Mouse (Mus musculus): ENCODE measurements at regions not wholly inside any gene's neighbourhood (a gene's known extent, or its start where the extent isn't known, plus 50 kb on each side); places are given as distances from the start of the nearest gene placed in this dataset.
A peak's percentile ranks its signal among the peaks of the same experiment; 100 is the strongest.

DNA sequence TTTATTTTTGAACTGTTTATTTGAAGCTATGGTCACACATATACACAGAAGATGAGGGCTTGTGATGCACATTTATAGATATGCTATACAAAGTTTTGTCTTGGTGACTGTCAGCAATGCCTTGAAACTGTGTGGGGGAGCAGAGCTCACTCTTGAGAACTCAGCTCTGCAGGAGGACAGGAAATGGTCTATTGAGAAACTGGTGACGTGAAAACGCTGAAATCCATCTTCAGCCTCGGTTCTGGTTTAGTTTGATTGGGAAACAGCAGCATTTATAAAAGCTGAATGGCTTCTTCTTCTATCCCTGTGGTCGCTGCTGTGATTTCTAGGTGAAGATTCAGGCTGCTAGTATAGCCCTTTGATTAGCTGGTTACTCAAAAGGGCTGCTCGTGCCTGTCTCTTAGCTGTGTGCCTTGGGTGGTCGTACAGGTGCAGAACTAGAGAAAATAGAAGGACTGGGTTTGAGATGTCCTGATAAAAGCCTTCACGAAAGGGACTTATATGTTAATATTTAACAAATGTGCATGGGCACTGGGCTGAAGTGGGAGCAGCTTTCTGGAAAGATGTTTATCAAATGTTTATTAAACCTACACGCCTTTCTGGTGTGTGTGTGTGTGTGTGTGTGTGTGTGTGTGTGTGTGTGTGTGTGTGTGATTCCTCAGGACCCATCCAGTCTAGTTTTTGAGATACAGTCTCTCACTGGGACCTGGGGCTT lies 124.9 kb upstream of the Map3k1 start:
- ATAC-seq (ENCODE audit: low FRiP score): no peak
- Histone ChIP-seq H3K4me3 (replicated peaks) (no peak overlapping the region), H3K27ac (replicated peaks) (no peak overlapping the region), H3K9me3 (replicated peaks) (no peaks in the 10 kb centered on the region), H3K36me3 (no peaks in the 10 kb centered on the region), H3K9ac (replicated peaks) (no peak overlapping the region), H3K27me3 (replicated peaks) (no peaks in the 10 kb centered on the region), H3K4me1 (peaks cover 6% of the 10 kb centered on the region; the same call in 1 of the 2 replicates), H3K4me2 (no peak overlapping the region)
- 73% methylated on average over 8 of the region's 8 CpGs for WGBS

DNA sequence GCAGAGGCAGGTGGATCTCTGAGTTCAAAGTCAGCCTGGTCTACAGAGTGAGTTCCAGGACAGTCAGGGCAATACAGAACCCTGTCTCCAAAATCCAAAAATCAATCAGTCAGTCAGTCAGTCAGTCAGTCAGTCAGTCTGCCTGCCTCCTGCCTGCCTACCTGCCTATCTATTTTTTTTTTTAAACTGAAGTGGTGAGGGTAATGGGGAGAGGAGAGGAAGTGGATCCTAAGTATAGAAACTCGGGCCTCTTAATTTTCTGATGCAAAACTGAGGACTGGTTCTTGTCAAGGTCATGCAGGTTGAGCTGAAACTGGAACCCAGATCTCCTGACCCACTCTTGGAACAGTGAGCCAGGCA lies 126.9 kb upstream of the Map3k1 start:
- H3K9ac ChIP-seq (replicated peaks): no peak overlapping the region
- no peak overlapping the region for H3K4me3 ChIP-seq (replicated peaks)
- H3K4me2 ChIP-seq: no peak overlapping the region
- H3K4me1 ChIP-seq: peaks cover 6% of the 10 kb centered on the region; the same call in 1 of the 2 replicates
- no peaks in the 10 kb centered on the region for H3K27me3 ChIP-seq (replicated peaks)
- H3K9me3 ChIP-seq (replicated peaks): no peaks in the 10 kb centered on the region
- no peak overlapping the region for H3K27ac ChIP-seq (replicated peaks)
- no peaks in the 10 kb centered on the region for H3K36me3 ChIP-seq
- 87% methylated on average over 1 of the region's 1 CpGs for WGBS
- ATAC-seq (ENCODE audit: low FRiP score): no peak

DNA sequence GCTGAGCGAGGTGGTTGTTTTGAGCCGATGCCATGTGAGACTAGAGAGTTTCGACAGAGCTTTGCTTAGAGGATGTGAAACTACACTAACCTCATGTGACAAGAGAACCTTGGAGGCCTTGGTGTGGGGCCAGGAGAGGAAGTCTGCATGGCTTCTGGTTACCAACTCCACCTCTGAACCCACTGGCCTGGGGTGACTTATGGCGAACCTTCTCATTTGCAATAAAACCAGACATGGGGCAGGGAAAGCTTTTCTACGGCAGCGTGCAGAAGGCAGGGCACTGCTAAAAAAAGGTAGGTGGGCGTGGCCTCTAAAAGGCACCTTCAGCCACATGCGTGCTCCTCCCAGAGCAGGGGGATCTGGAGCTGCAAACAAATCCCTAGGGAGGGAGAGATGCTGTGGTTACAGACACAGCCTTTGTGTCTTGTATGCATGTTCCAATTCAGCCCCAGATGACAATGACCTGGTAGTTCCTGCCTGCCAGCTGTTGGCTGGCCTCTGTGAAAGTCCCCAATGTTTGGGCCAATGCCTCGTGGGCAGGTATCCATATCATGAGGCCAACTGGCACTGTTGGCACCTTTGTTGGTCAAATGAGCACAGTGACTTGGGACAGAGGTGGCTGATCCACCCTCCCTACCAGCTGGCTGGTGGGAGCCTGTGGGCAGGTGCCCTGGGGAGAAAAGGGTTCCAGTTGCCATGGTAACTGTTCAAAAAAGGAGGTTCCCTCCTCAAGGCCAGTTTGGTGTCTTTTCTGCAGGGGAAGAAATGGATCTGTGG lies 127.5 kb upstream of the Map3k1 start:
- ATAC-seq (ENCODE audit: low FRiP score): no peak

DNA sequence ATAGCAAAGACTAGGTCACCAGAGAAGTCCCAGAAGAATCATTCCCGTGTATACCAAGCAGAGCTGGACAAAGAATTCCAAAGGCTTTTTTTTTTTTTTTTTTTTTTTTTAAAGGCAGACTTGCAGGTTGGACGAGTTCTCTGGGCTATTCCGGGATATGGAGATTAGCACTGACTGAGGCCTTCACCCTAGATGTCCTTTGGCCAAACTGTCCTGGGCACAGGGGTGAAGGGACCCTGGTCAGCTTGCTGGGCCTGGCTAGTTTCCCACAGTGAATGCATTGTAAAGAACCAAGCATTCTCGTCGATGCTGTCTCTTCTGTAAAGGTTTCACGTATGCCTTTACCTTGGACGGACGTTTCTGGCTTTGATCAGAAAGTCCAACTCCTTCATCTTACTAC lies 128.2 kb upstream of the Map3k1 start:
- ATAC-seq (ENCODE audit: low FRiP score): no peak

More for the DNA sequence above, 127.5 kb upstream of the Map3k1 start:
- no peak overlapping the region for H3K9ac ChIP-seq (replicated peaks)
- WGBS: 71% methylated on average over 9 of the region's 9 CpGs
- no peak overlapping the region for H3K27ac ChIP-seq (replicated peaks)
- no peak overlapping the region for H3K4me3 ChIP-seq (replicated peaks)
- H3K36me3 ChIP-seq: no peaks in the 10 kb centered on the region
- H3K4me2 ChIP-seq: no peak overlapping the region
- no peaks in the 10 kb centered on the region for H3K27me3 ChIP-seq (replicated peaks)
- peaks cover 6% of the 10 kb centered on the region; the same call in 1 of the 2 replicates for H3K4me1 ChIP-seq
- no peaks in the 10 kb centered on the region for H3K9me3 ChIP-seq (replicated peaks)

DNA sequence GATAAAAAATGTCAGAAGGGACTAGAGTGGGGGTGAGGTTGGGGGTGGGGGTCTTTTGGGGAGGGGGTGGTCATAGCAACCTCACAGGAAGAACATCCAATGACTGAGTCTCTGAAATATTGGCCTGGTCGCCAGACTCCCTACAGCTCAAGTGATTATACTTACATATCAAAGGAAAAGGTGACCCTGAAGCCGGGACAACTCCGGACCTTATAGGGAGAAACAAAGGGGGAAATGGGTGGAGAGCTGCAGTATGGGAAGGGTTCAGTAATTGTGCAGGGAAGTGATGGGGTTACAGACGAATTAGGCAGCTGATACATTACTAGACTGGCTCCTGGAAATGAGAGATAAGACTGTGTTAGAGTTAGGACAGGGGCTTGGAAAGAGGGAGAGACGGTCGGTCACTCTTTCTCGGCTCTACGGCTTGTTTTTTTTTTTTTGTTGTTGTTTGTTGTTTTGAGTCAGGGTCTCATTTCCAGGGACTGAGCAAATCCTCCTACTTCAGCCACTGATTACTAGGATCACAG lies 130.2 kb upstream of the Map3k1 start:
- no peak for ATAC-seq (ENCODE audit: low FRiP score)
- Histone ChIP-seq H3K27ac (replicated peaks) (no peak overlapping the region), H3K9me3 (replicated peaks) (no peaks in the 10 kb centered on the region), H3K27me3 (replicated peaks) (no peaks in the 10 kb centered on the region), H3K4me3 (replicated peaks) (no peak overlapping the region), H3K36me3 (no peaks in the 10 kb centered on the region), H3K9ac (replicated peaks) (no peak overlapping the region), H3K4me2 (no peak overlapping the region), H3K4me1 (peaks cover 13% of the 10 kb centered on the region)
- WGBS: 54% methylated on average over 8 of the region's 8 CpGs

More for the DNA sequence above, 128.2 kb upstream of the Map3k1 start:
- Histone ChIP-seq H3K4me3 (replicated peaks) (no peak overlapping the region), H3K9ac (replicated peaks) (no peak overlapping the region), H3K27me3 (replicated peaks) (no peaks in the 10 kb centered on the region), H3K36me3 (no peaks in the 10 kb centered on the region), H3K27ac (replicated peaks) (no peak overlapping the region), H3K9me3 (replicated peaks) (no peaks in the 10 kb centered on the region), H3K4me1 (peaks cover 6% of the 10 kb centered on the region; the same call in 1 of the 2 replicates), H3K4me2 (no peak overlapping the region)
- 67% methylated on average over 8 of the region's 8 CpGs for WGBS

DNA sequence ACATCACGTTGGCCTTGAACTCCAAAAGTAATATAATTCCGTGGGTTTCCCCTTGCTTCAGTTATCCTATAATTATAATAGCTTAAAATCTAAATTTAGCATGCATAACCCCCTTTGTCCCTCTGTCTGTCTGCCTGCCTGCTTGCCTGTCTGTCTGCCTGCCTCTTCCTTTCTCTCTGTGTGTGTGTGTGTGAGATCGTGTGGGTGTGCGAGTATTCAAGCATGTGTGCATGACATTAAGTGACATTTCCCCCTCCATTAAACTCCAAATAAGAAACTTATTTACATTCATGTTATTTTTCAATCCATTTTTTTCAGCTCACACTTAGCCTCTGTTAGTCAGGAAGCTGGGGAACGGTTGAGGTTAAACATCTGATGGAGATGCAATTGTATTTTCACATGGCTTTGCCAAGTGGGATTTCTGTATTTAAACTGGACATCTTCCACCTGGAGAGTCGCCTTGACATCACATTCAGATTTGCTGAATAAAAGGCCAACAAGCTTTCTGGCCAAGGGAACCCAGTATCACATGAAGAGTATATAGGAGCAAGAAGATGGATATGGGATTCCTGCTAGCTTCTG lies 130.8 kb upstream of the Map3k1 start:
- Histone ChIP-seq H3K4me2 (no peak overlapping the region), H3K4me1 (peaks cover 19% of the 10 kb centered on the region), H3K27me3 (replicated peaks) (no peaks in the 10 kb centered on the region), H3K36me3 (no peaks in the 10 kb centered on the region), H3K9me3 (replicated peaks) (no peaks in the 10 kb centered on the region), H3K27ac (replicated peaks) (no peak overlapping the region), H3K4me3 (replicated peaks) (no peak overlapping the region), H3K9ac (replicated peaks) (no peak overlapping the region)
- ATAC-seq (ENCODE audit: low FRiP score): no peak
- WGBS: 76% methylated on average over 6 of the region's 6 CpGs

DNA sequence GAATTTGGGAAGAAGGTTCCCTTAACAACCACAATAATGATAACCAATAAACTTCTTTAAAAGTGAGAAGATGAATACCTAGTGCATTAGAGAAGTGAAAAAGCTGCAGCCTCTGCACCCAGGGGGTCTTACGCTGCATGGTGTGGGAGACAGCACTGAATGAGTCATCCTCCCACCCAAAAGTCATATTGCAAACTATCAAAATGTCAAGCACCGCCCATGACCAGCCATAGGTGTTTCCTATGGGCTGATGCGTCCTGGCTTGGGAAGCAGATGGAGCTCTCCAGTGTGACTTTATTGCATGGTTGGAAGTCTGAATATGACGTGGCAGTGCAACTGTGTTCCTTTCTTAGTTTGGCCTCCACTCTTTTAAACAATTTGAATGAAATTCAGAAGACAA lies 131.5 kb upstream of the Map3k1 start:
- 91% methylated on average over 4 of the region's 4 CpGs for WGBS

DNA sequence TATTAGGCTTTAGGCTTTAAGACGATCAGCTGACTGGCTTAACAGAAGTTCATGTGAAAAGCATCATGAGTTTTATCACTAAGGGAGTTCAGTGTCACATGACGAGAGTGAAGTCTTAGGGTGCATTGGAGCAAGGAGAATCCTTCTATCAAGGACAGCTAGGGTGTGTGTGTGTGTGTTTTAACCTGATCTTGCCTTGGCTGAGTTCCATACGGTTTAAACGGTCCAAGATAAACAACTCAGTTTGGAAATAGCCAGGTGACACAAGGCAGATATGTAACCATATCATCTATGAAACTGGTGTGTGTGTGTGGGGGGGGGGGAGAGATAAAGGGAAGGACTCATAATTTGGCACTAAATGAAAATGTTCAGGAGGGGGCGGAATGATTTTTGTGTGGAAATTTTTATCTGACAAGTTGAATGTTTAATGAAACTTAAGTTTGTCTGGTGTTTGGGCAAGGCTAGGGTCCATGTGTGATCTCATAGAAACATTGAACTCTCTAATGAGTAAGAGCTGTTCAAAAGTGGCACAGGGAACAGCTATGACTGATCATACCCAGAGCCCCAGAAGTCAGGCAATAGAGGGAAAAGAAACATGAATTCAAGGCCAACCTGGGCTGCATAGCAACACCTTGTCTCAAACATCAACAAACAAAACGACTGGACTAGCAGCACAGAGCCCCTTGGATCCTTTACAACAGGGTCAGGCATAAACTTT lies 132.2 kb upstream of the Map3k1 start:
- H3K9ac ChIP-seq (replicated peaks): no peak overlapping the region
- no peaks in the 10 kb centered on the region for H3K36me3 ChIP-seq
- H3K4me3 ChIP-seq (replicated peaks): no peak overlapping the region
- no peak for ATAC-seq (ENCODE audit: low FRiP score)
- no peaks in the 10 kb centered on the region for H3K9me3 ChIP-seq (replicated peaks)
- no peaks in the 10 kb centered on the region for H3K27me3 ChIP-seq (replicated peaks)
- no peak overlapping the region for H3K4me2 ChIP-seq
- 87% methylated on average over 6 of the region's 6 CpGs for WGBS
- peaks cover 19% of the 10 kb centered on the region for H3K4me1 ChIP-seq
- H3K27ac ChIP-seq (replicated peaks): no peak overlapping the region

More for the DNA sequence above, 131.5 kb upstream of the Map3k1 start:
- Histone ChIP-seq H3K27me3 (replicated peaks) (no peaks in the 10 kb centered on the region), H3K4me3 (replicated peaks) (no peak overlapping the region), H3K27ac (replicated peaks) (no peak overlapping the region), H3K4me2 (no peak overlapping the region), H3K4me1 (peaks cover 19% of the 10 kb centered on the region), H3K36me3 (no peaks in the 10 kb centered on the region), H3K9me3 (replicated peaks) (no peaks in the 10 kb centered on the region), H3K9ac (replicated peaks) (no peak overlapping the region)
- ATAC-seq (ENCODE audit: low FRiP score): no peak

DNA sequence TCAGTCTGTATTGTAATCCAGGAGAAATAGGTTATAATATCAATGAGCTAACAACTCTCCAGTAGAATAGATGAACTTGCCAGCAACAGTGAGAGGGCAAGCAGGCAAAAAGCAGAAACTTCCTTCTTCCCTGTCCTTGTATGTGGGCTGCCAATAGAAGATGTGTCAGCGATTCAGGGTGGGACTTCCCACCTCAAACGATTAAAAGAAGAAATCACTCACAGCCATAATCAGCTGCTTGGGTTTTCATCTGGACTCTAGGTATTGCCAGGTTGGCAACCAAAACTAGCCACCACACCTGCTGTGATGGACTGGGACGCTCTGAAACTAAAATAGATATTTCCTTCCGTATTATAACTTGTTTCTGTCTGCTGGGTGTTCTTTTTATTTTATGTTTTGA lies 133.2 kb upstream of the Map3k1 start:
- H3K36me3 ChIP-seq: no peaks in the 10 kb centered on the region
- H3K27ac ChIP-seq (replicated peaks): no peak overlapping the region
- WGBS: 93% methylated on average over 4 of the region's 4 CpGs
- H3K27me3 ChIP-seq (replicated peaks): no peaks in the 10 kb centered on the region
- H3K4me3 ChIP-seq (replicated peaks): no peak overlapping the region
- no peak overlapping the region for H3K4me2 ChIP-seq
- no peak for ATAC-seq (ENCODE audit: low FRiP score)
- H3K4me1 ChIP-seq: peaks cover 13% of the 10 kb centered on the region
- H3K9ac ChIP-seq (replicated peaks): no peak overlapping the region
- H3K9me3 ChIP-seq (replicated peaks): no peaks in the 10 kb centered on the region

DNA sequence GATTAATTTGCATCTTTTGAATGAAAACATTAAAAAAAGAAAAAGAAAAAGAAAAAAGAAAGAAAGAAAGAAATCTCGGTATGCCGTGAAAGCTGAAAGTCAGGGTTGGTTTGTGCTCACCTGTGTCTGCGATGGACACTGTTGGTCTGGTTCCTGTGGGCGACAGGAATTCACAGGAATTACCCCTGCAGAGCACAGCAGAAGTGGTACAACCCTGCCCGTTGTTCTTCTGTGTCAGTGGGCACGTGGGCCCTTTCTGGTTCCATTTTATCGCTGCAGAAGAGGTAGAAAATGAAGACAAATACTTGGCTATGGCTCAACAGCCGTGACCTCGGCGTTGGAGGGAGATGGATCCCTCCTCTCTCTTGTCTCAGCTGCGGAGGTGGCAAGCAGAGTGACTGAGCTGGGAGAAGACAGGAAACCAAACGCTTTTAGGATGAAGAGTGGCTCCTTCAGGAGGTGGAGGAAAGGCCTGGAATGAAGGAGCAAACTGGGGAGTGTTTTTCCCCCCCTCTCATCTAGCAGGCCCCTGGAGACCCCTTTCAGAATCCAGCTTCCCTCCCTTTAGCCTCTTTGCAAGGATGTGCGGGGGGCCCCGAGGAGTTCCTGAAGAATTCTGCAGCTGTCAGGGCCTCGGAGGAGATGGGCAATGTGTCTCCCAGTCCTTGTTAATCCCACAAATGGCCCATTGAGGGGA lies 134.7 kb upstream of the Map3k1 start:
- Histone ChIP-seq H3K9me3 (replicated peaks) (no peaks in the 10 kb centered on the region), H3K4me3 (replicated peaks) (no peak overlapping the region), H3K4me2 (no peak overlapping the region), H3K36me3 (no peaks in the 10 kb centered on the region), H3K27ac (replicated peaks) (peak overlapping the region; percentile 49; the same call in 1 of the 2 replicates), H3K4me1 (peaks cover 13% of the 10 kb centered on the region), H3K27me3 (replicated peaks) (no peaks in the 10 kb centered on the region), H3K9ac (replicated peaks) (no peak overlapping the region)
- WGBS: 47% methylated on average over 15 of the region's 15 CpGs
- peak; percentile 79; the same call in 1 of the 2 replicates for ATAC-seq (ENCODE audit: low FRiP score)

DNA sequence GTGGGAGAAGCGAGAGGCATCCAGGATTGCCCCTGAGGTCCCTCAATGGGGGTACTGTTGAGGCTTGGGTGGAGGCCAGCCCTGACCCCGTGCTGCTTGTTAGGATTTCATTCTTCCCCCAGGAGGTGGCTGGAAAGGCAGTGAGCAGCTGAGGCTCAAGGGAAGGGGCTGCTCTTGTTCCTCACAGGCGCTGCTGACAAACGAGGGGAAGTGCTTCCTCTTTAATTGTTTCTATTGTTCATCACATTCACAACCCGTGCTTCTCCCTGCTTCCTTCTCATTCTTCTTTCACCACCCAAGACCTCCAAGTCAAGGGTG lies 135.3 kb upstream of the Map3k1 start:
- Histone ChIP-seq H3K4me1 (peaks cover 13% of the 10 kb centered on the region), H3K4me3 (replicated peaks) (no peak overlapping the region), H3K9ac (replicated peaks) (no peak overlapping the region), H3K36me3 (no peaks in the 10 kb centered on the region), H3K4me2 (no peak overlapping the region), H3K27me3 (replicated peaks) (no peaks in the 10 kb centered on the region), H3K27ac (replicated peaks) (peak overlapping the region; percentile 15; the same call in 1 of the 2 replicates), H3K9me3 (replicated peaks) (no peaks in the 10 kb centered on the region)
- peak; percentile 76 for ATAC-seq (ENCODE audit: low FRiP score)
- 4% methylated on average over 5 of the region's 5 CpGs for WGBS

Measured in neural tube, embryonic 15.5 days (tissue).